Mouse (Mus musculus): ENCODE data around the gene Rtn2. TPM values are rescaled to one million over a fixed set of nuclear protein-coding genes. Genes with fewer than 3 reads are reported as not detected.

Rtn2 gene
- polyA plus RNA-seq, 1 experiment from 2014 or later: 111 TPM

GRCm38 (mm10) chr7:19243858-19244257, 38.6 kb upstream of the Rtn2 start:
- WGBS: 62% methylated on average over 5 of the region's 5 CpGs
- no peak overlapping the region for H3K4me2 ChIP-seq (ENCODE audit: low read length)
- H3K4me1 ChIP-seq (ENCODE audit: control insufficient read depth, insufficient read depth, low read length): no peaks in the 10 kb centered on the region
- H3K9ac ChIP-seq (ENCODE audit: low read depth, low read length): no peak overlapping the region
- no peaks in the 10 kb centered on the region for H3K27me3 ChIP-seq (ENCODE audit: control insufficient read depth, insufficient read depth, low read depth, low read length)
- H3K4me3 ChIP-seq (ENCODE audit: low read depth, low read length): no peak overlapping the region
- no peak overlapping the region for H3K27ac ChIP-seq (ENCODE audit: low read length)
- H3K36me3 ChIP-seq (ENCODE audit: control insufficient read depth, insufficient read depth, low read length): peaks cover 10% of the 10 kb centered on the region; the same call in 1 of the 2 replicates
- no peaks in the 10 kb centered on the region for H3K9me3 ChIP-seq (replicated peaks; ENCODE audit: control insufficient read depth, low read length, poor library complexity, severe bottlenecking)
- no peak for ATAC-seq

GRCm38 (mm10) chr7:19245083-19245482, 37.3 kb upstream of the Rtn2 start:
- no peak overlapping the region for H3K4me2 ChIP-seq (ENCODE audit: low read length)
- 93% methylated on average over 3 of the region's 3 CpGs for WGBS
- no peak overlapping the region for H3K27ac ChIP-seq (ENCODE audit: low read length)
- H3K27me3 ChIP-seq (ENCODE audit: control insufficient read depth, insufficient read depth, low read depth, low read length): no peaks in the 10 kb centered on the region
- no peak overlapping the region for H3K4me3 ChIP-seq (ENCODE audit: low read depth, low read length)
- ATAC-seq: no peak
- H3K9ac ChIP-seq (ENCODE audit: low read depth, low read length): no peak overlapping the region
- no peaks in the 10 kb centered on the region for H3K9me3 ChIP-seq (replicated peaks; ENCODE audit: control insufficient read depth, low read length, poor library complexity, severe bottlenecking)
- peaks cover 10% of the 10 kb centered on the region; the same call in 1 of the 2 replicates for H3K36me3 ChIP-seq (ENCODE audit: control insufficient read depth, insufficient read depth, low read length)
- H3K4me1 ChIP-seq (ENCODE audit: control insufficient read depth, insufficient read depth, low read length): no peaks in the 10 kb centered on the region

- ATAC-seq: no peak
- H3K9me3 ChIP-seq (replicated peaks; ENCODE audit: control insufficient read depth, low read length, poor library complexity, severe bottlenecking): no peaks in the 10 kb centered on the region
- WGBS: 100% methylated on average over 1 of the region's 1 CpGs
- no peak overlapping the region for H3K9ac ChIP-seq (ENCODE audit: low read depth, low read length)
- H3K27ac ChIP-seq (ENCODE audit: low read length): no peak overlapping the region
- peaks cover 10% of the 10 kb centered on the region; the same call in 1 of the 2 replicates for H3K36me3 ChIP-seq (ENCODE audit: control insufficient read depth, insufficient read depth, low read length)
- no peak overlapping the region for H3K4me2 ChIP-seq (ENCODE audit: low read length)
- H3K4me3 ChIP-seq (ENCODE audit: low read depth, low read length): no peak overlapping the region
- H3K4me1 ChIP-seq (ENCODE audit: control insufficient read depth, insufficient read depth, low read length): no peaks in the 10 kb centered on the region
- H3K27me3 ChIP-seq (ENCODE audit: control insufficient read depth, insufficient read depth, low read depth, low read length): no peaks in the 10 kb centered on the region
These were observed 35.6 kb upstream of the Rtn2 start for GRCm38 (mm10) chr7:19246855-19247254.

DNA sequence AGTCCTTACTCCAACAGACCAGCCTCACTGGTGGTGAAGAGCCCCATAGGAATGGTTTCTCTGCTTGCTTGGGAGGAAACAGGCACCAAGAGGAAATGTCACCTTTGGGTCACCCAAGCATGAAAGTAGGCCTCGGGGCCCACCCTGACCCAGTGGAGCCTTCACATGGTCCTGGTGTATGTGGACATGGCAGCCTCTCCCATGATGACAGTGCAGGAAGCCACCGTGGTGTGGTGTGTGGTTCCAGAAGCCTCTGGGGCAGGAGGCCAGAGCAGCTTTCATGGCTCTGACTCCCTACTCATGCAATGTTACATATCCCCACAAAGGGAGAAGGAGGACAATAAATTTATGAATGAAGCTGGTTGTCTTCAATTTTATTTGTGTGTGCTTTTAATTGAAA, 34.9 kb upstream of the Rtn2 start:
- peaks cover 10% of the 10 kb centered on the region; the same call in 1 of the 2 replicates for H3K36me3 ChIP-seq (ENCODE audit: control insufficient read depth, insufficient read depth, low read length)
- no peaks in the 10 kb centered on the region for H3K27me3 ChIP-seq (ENCODE audit: control insufficient read depth, insufficient read depth, low read depth, low read length)
- H3K4me1 ChIP-seq (ENCODE audit: control insufficient read depth, insufficient read depth, low read length): no peaks in the 10 kb centered on the region
- 95% methylated on average over 2 of the region's 2 CpGs for WGBS
- no peak overlapping the region for H3K4me3 ChIP-seq (ENCODE audit: low read depth, low read length)
- H3K27ac ChIP-seq (ENCODE audit: low read length): no peak overlapping the region
- H3K9me3 ChIP-seq (replicated peaks; ENCODE audit: control insufficient read depth, low read length, poor library complexity, severe bottlenecking): no peaks in the 10 kb centered on the region
- no peak for ATAC-seq
- H3K4me2 ChIP-seq (ENCODE audit: low read length): no peak overlapping the region
- no peak overlapping the region for H3K9ac ChIP-seq (ENCODE audit: low read depth, low read length)

GRCm38 (mm10) chr7:19252078-19252477, 30.3 kb upstream of the Rtn2 start:
- H3K4me3 ChIP-seq (ENCODE audit: low read depth, low read length): no peak overlapping the region
- H3K4me2 ChIP-seq (ENCODE audit: low read length): no peak overlapping the region
- peaks cover 10% of the 10 kb centered on the region for H3K36me3 ChIP-seq (ENCODE audit: control insufficient read depth, insufficient read depth, low read length)
- no peaks in the 10 kb centered on the region for H3K9me3 ChIP-seq (replicated peaks; ENCODE audit: control insufficient read depth, low read length, poor library complexity, severe bottlenecking)
- H3K27me3 ChIP-seq (ENCODE audit: control insufficient read depth, insufficient read depth, low read depth, low read length): no peaks in the 10 kb centered on the region
- no peak overlapping the region for H3K27ac ChIP-seq (ENCODE audit: low read length)
- H3K9ac ChIP-seq (ENCODE audit: low read depth, low read length): no peak overlapping the region
- 86% methylated on average over 4 of the region's 4 CpGs for whole genome bisulfite sequencing
- no peak for ATAC-seq
- H3K4me1 ChIP-seq (ENCODE audit: control insufficient read depth, insufficient read depth, low read length): no peaks in the 10 kb centered on the region

GRCm38 (mm10) chr7:19253437-19253836, 29.0 kb upstream of the Rtn2 start:
- no peak overlapping the region for H3K9ac ChIP-seq (ENCODE audit: low read depth, low read length)
- H3K27ac ChIP-seq (ENCODE audit: low read length): no peak overlapping the region
- no peaks in the 10 kb centered on the region for H3K9me3 ChIP-seq (replicated peaks; ENCODE audit: control insufficient read depth, low read length, poor library complexity, severe bottlenecking)
- WGBS: 72% methylated on average over 5 of the region's 5 CpGs
- no peak overlapping the region for H3K4me2 ChIP-seq (ENCODE audit: low read length)
- H3K4me1 ChIP-seq (ENCODE audit: control insufficient read depth, insufficient read depth, low read length): no peaks in the 10 kb centered on the region
- no peaks in the 10 kb centered on the region for H3K27me3 ChIP-seq (ENCODE audit: control insufficient read depth, insufficient read depth, low read depth, low read length)
- ATAC-seq: no peak
- H3K4me3 ChIP-seq (ENCODE audit: low read depth, low read length): no peak overlapping the region
- H3K36me3 ChIP-seq (ENCODE audit: control insufficient read depth, insufficient read depth, low read length): peaks cover 17% of the 10 kb centered on the region

GRCm38 (mm10) chr7:19255395-19255794, 27.0 kb upstream of the Rtn2 start:
- H3K4me1 ChIP-seq (ENCODE audit: control insufficient read depth, insufficient read depth, low read length): no peaks in the 10 kb centered on the region
- 0 out of 2 replicates have a peak, but pooled peaks have one; percentile 6 for ATAC-seq
- no peaks in the 10 kb centered on the region for H3K9me3 ChIP-seq (replicated peaks; ENCODE audit: control insufficient read depth, low read length, poor library complexity, severe bottlenecking)
- peaks cover 31% of the 10 kb centered on the region for H3K36me3 ChIP-seq (ENCODE audit: control insufficient read depth, insufficient read depth, low read length)
- no peak overlapping the region for H3K9ac ChIP-seq (ENCODE audit: low read depth, low read length)
- H3K27ac ChIP-seq (ENCODE audit: low read length): no peak overlapping the region
- H3K4me2 ChIP-seq (ENCODE audit: low read length): no peak overlapping the region
- no peaks in the 10 kb centered on the region for H3K27me3 ChIP-seq (ENCODE audit: control insufficient read depth, insufficient read depth, low read depth, low read length)
- 86% methylated on average over 17 of the region's 17 CpGs for WGBS
- no peak overlapping the region for H3K4me3 ChIP-seq (ENCODE audit: low read depth, low read length)

- H3K36me3 ChIP-seq (ENCODE audit: control insufficient read depth, insufficient read depth, low read length): peaks cover 36% of the 10 kb centered on the region
- H3K4me2 ChIP-seq (ENCODE audit: low read length): no peak overlapping the region
- no peaks in the 10 kb centered on the region for H3K9me3 ChIP-seq (replicated peaks; ENCODE audit: control insufficient read depth, low read length, poor library complexity, severe bottlenecking)
- H3K27me3 ChIP-seq (ENCODE audit: control insufficient read depth, insufficient read depth, low read depth, low read length): no peaks in the 10 kb centered on the region
- H3K4me1 ChIP-seq (ENCODE audit: control insufficient read depth, insufficient read depth, low read length): no peaks in the 10 kb centered on the region
- 88% methylated on average over 7 of the region's 7 CpGs for WGBS
- H3K4me3 ChIP-seq (ENCODE audit: low read depth, low read length): no peak overlapping the region
- ATAC-seq: no peak
- H3K9ac ChIP-seq (ENCODE audit: low read depth, low read length): no peak overlapping the region
- H3K27ac ChIP-seq (ENCODE audit: low read length): no peak overlapping the region
These were observed 25.9 kb upstream of the Rtn2 start for GRCm38 (mm10) chr7:19256567-19256966.

- H3K27ac ChIP-seq (ENCODE audit: low read length): no peak overlapping the region
- no peaks in the 10 kb centered on the region for H3K4me1 ChIP-seq (ENCODE audit: control insufficient read depth, insufficient read depth, low read length)
- ATAC-seq: 0 out of 2 replicates have a peak, but pooled peaks have one; percentile 43
- WGBS: 34% methylated on average over 11 of the region's 11 CpGs
- H3K9ac ChIP-seq (ENCODE audit: low read depth, low read length): no peak overlapping the region
- no peaks in the 10 kb centered on the region for H3K9me3 ChIP-seq (replicated peaks; ENCODE audit: control insufficient read depth, low read length, poor library complexity, severe bottlenecking)
- H3K4me3 ChIP-seq (ENCODE audit: low read depth, low read length): no peak overlapping the region
- peaks cover 36% of the 10 kb centered on the region for H3K36me3 ChIP-seq (ENCODE audit: control insufficient read depth, insufficient read depth, low read length)
- no peak overlapping the region for H3K4me2 ChIP-seq (ENCODE audit: low read length)
- no peaks in the 10 kb centered on the region for H3K27me3 ChIP-seq (ENCODE audit: control insufficient read depth, insufficient read depth, low read depth, low read length)
These were observed 24.9 kb upstream of the Rtn2 start for GRCm38 (mm10) chr7:19257390-19258022.
